Mouse (Mus musculus) spleen, postnatal 4 days (tissue): ENCODE measurements around the gene Pomp.

ENCODE experiments used
- DNase-seq, 2 experiments: peaks; one replicate each; pipeline ENCODE4 v3.0.0; 2022; ENCODE audit warnings: low spot score in 2 of 2

Pomp gene

DNA sequence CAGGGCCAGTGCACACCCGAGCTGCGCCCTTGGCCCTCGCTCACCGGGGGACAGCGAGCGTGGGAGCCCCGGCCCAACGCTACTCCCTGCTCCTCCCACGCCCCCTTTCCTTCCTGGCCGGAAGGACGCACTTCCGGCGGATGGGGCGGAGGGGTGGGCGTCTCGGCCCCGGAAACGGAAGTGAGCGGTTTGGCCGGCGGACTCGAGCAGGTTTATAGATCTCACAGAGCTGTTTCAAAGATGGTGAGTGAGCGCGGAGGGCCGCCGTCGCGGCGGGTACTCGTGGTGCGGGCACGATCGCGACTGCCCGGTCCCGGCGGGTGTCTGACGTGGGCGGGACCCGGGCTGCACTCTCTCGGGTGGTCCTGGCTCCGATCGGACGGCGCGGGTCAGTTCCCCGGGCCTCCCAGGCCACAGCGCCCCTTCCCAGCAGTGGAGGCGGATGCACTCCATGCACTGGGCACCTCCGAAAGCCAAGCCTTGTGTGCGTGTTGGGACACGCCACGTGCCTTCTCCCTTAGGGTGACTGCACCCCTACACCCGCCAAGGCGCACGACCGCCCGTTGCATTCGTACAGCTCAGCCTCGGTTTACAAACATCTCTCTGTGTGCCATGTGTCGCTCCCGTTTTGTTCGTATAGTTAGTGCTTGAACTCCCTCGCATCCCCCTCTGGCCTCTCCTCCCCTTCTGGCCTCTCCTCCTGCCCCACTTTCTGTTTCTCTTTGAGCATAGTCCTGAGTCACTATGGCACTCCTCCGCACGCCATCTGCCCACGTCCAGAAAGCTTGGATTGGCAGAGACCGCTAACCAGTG lies at the start of gene Pomp:
TSS of gene Pomp (plus strand) at position 13 of the 813 bp plus-strand sequence.
- DNase-seq, result peak; percentile 80 to 89

DNA sequence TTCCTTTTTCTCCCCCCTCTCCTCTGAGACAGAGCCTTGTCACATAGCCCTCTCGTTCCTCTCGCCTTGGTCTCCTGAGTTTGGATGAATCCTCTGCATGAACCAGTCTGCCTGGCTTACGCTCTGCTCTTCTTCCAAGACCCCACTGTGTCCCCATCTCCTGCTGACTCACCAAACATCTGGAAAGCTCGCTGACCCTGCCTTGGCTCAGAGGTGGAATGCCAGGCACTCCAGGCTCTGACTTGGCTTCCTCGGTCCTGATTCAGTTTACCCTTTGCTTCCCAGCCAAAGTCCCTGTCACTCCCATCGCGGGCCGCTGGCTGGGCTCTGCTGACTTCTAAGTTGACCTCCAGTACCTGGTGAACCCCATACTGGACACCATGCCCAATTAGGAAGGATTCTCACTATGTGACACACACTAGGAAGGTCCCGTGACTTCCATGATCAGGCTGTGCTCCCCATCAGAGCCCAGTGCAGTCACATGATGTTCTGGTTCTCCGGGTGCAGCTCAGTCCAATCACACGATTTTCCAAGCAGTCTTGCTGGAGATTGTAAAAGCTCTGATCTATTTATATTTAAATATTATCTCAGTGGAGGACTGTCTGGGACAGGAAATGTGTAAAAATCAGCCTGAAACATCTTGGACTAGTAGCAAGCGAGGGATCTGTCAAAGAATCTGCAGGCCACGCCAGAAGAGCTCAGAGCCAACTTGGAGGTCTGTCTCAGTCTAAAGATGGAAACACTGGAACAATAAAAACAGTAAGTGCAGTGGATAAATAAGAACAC lies 47.8 kb upstream of the Pomp start:
- DNase-seq, result no peak

DNA sequence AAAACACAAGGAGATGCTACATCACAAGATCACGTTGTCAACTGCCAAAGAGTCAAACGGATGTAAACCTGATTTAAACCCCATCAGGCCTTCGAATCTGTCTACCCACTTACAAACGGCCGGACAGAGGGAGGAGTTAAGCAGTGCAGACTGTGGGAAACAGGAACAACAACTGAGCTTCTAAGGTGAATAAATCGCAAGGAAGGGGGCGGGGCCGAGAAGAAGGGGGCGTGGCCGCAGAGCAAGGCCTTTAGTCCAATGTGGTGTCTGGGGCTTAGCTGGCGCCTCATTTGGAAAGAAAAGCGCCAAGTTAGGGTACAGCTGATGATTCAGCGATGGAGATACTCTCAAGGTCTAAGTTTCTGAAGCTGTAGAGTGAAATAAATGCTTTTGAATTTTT lies 45.3 kb upstream of the Pomp start:
- no peak for DNase-seq

DNA sequence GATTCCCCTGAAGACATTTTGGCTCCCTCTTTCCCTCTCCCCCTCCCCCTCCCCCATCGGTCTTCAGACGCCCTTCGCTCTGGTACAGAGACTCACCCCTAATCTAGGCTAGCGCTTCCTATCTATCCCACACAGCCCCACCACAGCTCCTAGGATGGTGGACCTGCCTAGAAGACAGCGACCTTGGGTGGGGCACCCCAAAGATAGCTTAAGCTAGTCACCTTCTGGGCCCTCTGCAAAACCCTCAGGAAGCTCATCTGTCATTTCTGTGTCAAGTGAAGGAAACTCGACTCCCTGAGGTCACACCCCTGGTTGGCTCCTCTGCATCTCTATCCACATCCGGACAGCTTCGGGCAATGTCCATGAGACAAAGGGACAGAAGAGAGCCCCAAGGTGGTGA lies 44.7 kb upstream of the Pomp start:
- no peak for DNase-seq

DNA sequence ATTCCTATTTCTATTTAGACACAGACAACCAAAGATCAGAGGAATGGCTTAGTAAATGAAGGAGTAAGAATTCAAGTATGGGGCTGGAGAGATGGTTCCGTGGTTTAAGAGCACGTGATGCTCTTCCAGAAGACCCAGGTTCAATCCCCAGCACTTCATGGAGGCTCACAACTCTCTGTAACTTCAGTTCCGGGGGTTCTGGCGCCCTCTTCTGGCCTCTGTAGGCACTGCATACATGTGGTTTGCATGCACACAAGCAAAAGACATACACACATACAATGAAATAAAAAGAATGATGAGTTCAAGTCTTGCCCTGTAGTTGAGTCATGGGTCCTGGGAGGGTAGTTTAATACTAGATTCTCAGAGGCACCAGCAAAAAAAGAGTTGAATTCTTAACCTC lies 43.8 kb upstream of the Pomp start:
- no peak for DNase-seq

DNA sequence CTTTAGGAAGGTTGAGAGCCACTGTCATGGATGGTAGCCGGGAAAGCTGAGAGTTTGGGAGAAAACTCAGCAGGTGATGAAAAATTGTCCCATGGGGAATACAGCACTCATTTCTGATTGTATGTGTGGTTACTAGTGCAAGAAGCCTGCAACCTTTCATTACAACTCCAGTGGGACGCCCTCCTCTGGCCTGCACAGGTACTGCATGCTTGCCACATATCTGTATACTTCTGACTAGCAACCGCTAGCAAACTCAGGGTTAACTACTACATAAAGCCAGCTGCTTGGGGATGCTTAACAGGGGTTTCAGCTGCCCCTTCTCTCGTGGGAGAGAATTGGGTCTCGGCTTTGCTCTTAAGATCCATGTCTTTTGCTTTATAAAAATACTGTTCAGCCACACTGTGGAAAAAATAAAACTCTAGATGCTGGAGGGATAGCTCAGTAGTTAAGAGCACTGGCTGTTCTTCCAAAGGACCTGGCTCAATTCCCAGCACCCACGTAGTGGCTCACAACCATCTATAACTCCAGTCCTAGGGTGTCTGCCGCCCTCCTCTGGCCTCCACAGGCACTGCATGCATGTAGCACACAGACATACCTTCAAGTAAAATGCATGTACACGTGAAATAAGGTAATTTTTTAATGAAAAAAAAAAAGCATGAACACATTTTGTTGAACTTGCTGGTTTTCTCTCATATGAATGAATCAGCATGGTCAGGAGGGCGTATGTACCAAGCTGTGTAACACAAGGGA lies 42.3 kb upstream of the Pomp start:
- DNase-seq, result no peak

DNA sequence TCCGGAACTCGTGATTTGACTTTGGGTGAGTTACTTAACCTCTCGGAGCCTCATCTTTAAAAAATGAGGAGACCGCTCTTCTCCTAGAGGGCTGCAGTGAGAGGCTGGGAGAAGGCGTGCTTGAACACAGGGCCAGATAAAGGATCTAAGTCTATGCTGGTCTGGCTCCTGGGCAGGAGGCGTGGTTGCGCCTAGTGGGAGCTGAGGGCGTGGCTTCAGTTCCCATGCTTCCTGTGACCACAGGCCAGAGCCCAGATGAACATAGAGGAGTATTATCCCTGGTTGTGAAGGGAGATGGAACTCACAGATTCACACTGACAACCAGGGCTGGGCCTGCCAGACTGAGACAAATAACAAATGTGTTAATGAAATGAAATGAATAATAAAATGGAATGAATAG lies 41.4 kb upstream of the Pomp start:
- no peak for DNase-seq

DNA sequence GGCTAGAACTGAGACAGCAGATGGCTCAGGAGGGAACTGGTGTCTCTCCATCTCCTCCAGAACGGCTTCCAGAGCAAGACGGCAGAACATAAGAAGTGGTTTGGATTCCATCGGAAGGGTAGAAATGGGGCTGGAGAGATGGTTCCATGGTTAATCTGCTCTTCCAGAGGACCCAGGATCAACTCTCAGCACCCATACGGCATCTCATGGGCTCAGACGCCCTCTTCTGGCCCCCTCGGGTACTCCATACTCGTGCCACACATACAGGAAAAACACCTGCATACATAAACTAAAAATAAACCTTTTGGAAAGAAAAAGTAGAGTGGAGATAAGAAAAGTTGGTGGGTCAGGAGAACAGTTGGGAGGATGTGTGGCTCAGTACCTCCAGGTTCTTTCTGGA lies 40.4 kb upstream of the Pomp start:
- no peak for DNase-seq

DNA sequence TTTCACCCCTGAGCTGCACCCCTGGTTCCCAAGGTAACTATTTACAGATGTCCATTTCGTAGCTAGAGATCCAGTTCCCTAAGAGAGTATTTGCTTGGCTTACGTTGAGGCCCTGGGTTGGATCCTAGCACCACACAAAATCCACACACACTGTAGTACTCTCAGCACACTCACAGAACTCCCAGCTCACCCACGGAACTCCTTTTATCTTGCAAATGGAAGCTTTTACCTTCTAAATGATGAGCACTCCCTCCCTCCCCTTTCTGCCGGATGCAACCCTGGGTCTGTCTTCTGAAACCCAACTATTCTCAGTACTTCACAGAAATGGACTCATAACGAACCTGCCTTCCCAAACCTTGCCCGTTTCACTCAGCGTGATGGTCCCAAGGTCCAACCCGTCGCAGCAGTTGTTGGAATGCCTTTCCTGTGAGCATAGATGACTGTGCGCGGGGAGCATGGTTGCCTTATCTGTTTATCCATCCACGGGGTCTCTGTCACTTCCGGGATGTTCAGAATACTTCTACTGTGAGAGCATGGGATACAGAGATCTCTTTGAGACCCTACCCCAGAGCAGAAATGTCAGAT lies 36.1 kb upstream of the Pomp start:
- DNase-seq, result no peak

DNA sequence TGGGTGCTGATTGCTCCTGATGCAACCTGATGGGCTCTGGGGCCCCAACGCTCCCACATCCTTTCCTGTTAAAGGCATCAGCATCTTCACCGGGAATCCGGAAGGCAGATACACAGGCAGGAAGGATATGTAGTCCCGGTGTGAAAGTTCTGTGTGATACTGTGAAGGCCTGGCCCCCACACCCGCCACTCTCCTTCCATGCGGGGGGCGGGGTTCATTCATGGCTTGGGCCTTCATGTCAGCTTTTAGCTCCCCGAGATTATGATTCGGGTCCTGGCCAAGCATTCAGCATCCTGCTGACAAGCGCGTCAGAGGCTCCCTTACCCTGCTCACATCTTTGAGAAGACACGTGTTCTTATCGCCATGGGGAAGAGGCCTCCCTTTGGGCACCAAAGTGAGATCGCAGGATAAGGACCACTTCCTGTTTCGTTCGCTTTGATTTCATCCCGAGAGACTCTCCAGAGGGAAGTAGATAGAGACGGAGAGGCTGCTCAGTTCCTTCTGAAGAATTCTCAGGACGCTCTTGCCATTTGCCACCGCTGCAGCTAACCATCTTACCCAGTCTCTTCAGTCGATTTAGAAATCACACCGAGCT lies 34.8 kb upstream of the Pomp start:
- DNase-seq, result peak in 1 of 2 experiments; percentile 53

DNA sequence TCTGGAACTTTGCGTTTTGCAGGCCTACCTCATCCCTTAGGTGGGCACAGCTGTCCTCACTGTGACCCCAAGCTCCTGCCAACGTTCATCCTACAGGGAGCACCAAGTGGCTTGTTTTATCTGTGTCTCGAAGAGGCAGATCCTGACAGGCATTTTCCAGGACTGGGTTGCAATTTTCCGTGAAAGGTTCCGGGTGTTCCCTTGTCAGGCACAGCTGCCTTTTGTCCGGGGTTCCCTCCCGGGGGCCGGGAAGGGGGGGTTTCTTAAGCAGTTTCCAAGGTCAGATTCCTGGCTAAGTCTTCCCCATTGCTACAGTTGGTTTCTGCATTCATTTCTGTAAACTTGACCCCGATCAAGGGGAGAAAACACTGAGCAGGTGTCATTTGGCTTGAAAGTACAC lies 34.2 kb upstream of the Pomp start:
- DNase-seq, result no peak

DNA sequence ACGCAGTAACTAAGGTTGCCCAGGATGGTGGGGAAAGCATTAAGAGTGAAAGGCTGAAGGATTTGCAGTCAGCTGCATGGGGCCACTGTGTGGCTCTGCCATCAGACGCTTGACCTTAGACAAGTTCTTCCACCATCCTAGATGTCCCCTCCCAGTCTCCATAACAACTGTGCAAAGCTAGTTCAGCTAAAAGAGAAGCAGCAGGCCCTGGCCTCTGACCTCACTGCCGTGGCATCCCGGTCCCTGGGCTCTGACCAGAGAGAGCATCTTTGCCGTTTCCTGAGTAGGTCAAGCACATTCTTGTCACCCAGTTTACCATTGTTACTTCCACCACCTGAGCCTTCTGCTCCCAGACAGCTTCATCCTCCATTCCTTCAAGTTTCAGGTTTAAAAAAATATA lies 33.7 kb upstream of the Pomp start:
- no peak for DNase-seq

DNA sequence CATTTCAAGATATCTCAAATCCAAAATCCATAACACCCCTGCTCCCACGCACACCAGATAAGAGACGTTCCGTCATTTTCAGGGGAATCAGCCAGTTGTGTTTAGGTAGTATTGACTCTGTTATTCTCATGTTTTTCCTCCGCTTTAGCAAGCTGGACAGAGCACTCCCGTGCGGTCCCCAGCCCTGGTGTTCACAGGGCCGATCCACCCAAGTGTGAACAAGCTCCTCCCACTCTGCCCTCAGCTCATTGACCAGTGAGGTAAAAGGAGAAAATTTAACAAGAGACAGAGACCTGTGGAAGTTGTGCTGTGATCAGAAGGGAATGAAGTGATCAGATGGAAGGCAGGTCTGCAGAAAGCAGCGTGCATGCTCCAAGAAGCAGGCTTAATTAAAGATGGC lies 31.4 kb upstream of the Pomp start:
- DNase-seq, result no peak

DNA sequence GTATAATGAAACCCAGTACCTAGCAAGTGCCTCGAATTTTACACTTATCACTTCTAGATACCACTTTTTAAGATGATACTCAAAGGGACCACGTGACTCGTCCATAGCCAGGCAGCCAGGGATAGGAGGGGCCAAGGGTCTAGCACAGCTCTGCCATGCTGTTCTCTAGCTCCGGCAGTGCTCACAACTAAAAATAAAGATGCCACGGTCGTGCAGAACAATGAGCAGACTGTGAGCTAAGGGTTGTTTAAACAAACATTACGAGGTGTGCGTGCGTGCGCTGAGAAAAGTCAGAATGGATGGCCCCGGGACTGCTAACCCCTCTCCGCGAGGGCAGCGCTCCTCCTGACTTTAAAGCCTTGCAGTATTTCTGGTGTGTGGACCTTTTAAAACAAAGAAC lies 27.4 kb upstream of the Pomp start:
- no peak for DNase-seq

DNA sequence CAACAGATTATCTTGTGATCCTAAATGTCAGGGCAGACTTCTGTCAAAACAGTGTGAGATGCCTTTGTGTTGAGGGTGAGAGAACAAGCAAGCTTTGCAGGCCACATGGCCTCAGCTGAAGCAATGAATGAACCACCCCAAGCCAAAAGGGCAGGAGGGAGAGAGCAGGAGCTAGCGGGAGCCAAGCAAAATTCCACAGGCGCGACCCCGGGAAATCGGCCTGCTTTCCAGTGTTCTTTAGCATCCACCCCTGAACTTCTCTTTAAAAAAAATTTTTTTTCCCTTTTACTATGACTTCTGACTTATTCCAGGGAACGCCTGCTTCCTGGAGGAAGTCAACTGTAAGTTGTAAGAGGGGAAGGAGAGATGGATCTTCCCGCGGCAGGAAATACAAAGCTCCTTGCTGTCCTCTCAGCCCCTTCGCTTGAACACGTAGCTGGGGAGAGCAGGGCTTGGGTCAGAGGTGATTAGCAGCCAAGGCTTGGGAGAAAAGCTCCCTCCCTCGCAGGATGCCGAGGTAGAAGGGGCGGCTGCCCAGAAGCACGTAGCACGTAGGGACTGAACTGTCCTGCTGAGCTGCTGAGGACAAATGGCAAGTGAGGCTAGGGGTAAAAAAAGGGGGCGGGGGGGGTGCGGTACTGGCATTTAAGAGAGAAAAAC lies 25.3 kb upstream of the Pomp start:
- no peak for DNase-seq

DNA sequence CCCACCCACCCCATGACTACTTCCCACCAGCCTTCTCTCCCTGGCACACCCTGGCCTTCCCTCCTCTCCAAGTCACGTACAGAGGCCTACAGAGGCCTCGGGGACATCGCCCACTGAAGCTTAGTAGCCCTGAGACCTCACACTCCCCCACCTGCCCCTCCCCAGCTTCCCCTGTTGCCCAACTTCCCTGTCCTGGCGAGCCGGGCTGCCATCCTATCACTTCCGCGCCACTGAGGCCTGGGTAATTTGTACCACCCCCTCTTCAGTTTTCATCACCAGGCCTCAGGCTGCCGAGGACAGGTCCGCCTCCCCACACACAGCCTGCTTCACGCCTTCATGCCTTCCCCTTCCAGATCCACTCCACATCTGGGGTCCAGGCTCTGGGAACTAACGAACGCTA lies 20.8 kb upstream of the Pomp start:
- DNase-seq, result no peak

DNA sequence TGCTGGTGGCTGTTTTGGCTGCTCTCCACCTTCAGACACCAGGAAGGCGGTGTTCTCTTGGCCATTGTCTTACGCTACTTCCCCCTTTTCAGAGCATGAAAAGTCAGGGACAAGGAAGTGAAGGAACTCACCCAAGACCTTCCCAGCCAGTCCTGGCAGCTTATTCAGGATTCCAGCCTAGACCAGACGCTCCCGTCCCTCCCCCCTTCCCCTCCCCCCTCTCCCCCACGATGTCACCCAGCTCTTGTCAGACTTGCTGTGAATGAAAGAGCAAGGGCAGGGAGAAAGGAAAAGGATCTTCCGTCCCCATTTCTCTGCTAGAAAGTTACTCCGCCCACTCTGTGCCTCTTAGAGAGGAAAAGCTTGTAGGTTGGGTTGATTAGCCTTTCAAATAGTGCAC lies 16.9 kb upstream of the Pomp start:
- no peak for DNase-seq

DNA sequence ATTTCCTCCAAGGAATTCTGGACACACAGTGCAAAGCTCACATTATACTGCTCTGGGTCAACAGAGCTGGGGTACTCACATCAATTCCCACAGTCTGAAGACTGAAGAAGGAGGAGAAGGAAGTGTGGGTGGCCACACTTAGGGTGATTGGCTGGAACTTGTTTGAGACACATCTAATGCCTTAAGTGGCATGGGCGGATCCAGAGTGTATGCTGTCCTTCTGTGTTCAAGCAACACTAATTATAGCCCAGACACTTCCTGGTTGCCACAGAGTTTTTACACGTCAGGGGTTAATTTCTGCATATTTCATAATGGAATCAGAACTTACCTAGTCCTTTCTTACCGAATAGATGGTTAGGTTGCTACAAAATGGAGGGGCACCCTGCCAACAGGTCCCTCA lies 14.9 kb upstream of the Pomp start:
- no peak for DNase-seq

DNA sequence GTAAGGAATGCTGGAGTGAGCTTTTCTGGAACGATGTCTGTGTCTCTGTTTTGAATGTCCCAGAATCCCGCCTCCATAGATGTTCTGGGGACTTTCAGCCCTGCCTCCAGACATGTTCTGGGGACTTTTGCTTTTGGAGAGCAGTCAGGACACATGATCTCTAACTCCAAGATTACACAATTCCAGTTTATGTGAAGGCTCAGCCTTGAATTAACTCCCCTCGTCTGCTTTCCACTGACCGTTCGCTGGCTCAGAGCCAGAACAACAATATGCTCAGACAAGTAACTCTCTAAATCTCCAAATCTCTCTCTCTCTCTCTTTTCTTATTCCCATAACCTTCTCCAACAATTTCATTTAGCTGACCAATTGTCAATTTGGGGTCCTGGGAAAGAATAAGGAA lies 12.9 kb upstream of the Pomp start:
- no peak for DNase-seq

DNA sequence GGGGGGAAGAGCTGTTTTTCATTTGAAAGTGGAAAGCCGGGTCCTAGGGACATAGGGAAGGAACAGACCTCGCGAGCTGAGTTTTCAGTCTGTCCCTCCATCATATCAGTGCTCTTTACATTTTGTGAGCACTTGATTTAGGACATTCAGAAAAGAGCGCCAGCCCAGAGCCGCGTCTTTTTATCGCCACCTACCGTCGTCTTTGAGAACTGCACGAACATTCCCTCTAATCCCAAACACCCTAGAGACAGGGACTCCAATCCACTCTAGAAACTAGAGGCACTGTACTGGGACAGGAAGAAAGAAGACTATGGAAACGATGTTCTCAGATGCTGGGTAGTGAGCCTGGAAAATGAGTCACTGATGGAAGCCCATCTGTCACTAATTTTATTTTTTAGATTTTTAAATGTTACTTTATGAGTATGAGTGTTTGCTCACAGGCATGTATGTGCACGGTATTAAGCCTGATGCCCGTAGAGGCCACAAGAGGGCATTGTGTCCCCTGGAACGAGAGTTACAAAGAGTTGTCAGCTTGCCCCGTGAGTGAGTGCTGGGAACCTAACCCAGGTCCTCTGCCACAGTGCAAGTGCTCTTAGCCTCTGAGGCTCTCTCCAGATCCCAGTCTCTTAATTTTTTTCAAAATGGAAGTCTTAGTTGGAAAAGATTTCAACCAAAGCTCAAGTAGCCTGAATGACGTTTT lies 11.9 kb upstream of the Pomp start:
- DNase-seq, result peak; percentile 29 to 77

DNA sequence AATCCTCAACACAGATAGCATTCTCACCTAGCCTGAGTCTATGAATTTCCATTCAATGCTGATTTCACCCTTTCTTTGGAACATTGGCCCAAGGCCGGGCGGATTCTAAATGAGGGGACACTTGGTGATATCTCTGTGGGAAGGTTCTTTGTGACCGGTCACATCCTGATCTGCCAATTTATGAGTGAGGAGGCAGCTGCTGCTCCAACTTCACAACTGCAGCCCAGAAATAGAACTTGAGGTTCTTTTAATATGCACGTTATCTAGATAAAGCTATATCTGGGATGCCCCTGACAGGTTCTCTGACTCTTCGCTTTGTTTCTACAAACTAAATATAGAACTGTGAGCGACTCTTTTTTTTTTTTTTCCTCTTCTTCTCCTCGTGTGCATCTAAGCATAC lies 10.1 kb upstream of the Pomp start:
- no peak for DNase-seq
